Mouse (Mus musculus) lung, adult 18-20 months (tissue): ENCODE results near the gene Ppil3.

Experiments used
- DNase-seq, 2 experiments: peaks; one replicate each; pipeline ENCODE4 v3.0.0; 2022; ENCODE audit warnings: mixed read lengths in 2 of 2

Ppil3 gene

GRCm38 (mm10) chr1:58445143-58445722 is at the start of gene Ppil3, which contains the start of gene Nif3l1:
Gene Ppil3, minus strand, starts transcription at chr1:58445486.
Gene Nif3l1, plus strand, starts transcription at chr1:58445151.
- DNase-seq = peak; percentile 88 to 89

- DNase-seq = no peak
Measured at GRCm38 (mm10) chr1:58482647-58483046, 37.4 kb upstream of the Ppil3 start.

- no peak for DNase-seq
Measured at GRCm38 (mm10) chr1:58475662-58476061, 30.4 kb upstream of the Ppil3 start.

- DNase-seq = no peak
Measured at GRCm38 (mm10) chr1:58465561-58465960, 20.3 kb upstream of the Ppil3 start.

GRCm38 (mm10) chr1:58465042-58465441 is 19.8 kb upstream of the Ppil3 start:
- no peak for DNase-seq

GRCm38 (mm10) chr1:58463935-58464334 is 18.6 kb upstream of the Ppil3 start:
- DNase-seq = no peak

GRCm38 (mm10) chr1:58460566-58460965 is 15.3 kb upstream of the Ppil3 start:
- no peak for DNase-seq

- DNase-seq = no peak
Measured at GRCm38 (mm10) chr1:58458867-58459266, 13.6 kb upstream of the Ppil3 start.

GRCm38 (mm10) chr1:58458175-58458574 is 12.9 kb upstream of the Ppil3 start:
- no peak for DNase-seq

- no peak for DNase-seq
Measured at GRCm38 (mm10) chr1:58454316-58454715, 9.0 kb upstream of the Ppil3 start.

- DNase-seq = no peak
Measured at GRCm38 (mm10) chr1:58448396-58448795, 3.1 kb upstream of the Ppil3 start.

- DNase-seq = no peak
Measured at GRCm38 (mm10) chr1:58447766-58448165, 2.5 kb upstream of the Ppil3 start.

GRCm38 (mm10) chr1:58445861-58446260 is 575 bp upstream of the Ppil3 start:
- DNase-seq = no peak

GRCm38 (mm10) chr1:58444691-58445090 is 595 bp downstream of the Ppil3 start:
- DNase-seq = no peak

- no peak for DNase-seq
Measured at GRCm38 (mm10) chr1:58424551-58424950, 20.7 kb downstream of the Ppil3 start.

- DNase-seq = peak; percentile 97 to 98
Measured at GRCm38 (mm10) chr1:58423371-58424248, 21.7 kb downstream of the Ppil3 start, which contains the start of gene Clk1. Gene Clk1, minus strand, starts transcription at chr1:58424066.

GRCm38 (mm10) chr1:58422879-58423278 is 22.4 kb downstream of the Ppil3 start:
- peak; percentile 45 to 81 for DNase-seq

GRCm38 (mm10) chr1:58420961-58421360 is 24.3 kb downstream of the Ppil3 start:
- no peak for DNase-seq

GRCm38 (mm10) chr1:58420032-58420431 is 25.3 kb downstream of the Ppil3 start:
- no peak for DNase-seq

- DNase-seq = no peak
Measured at GRCm38 (mm10) chr1:58416048-58416447, 29.2 kb downstream of the Ppil3 start.

- no peak for DNase-seq
Measured at GRCm38 (mm10) chr1:58415442-58415841, 29.8 kb downstream of the Ppil3 start.

GRCm38 (mm10) chr1:58410776-58411175 is 34.5 kb downstream of the Ppil3 start:
- DNase-seq = no peak

- DNase-seq = no peak
Measured at GRCm38 (mm10) chr1:58410198-58410588, 35.1 kb downstream of the Ppil3 start.

GRCm38 (mm10) chr1:58409553-58410197 is 35.6 kb downstream of the Ppil3 start:
- DNase-seq = no peak
